Mouse (Mus musculus) layer of hippocampus, adult 18-20 months (tissue): ENCODE results near the gene Pmis2. TPM values are rescaled to one million over a fixed set of nuclear protein-coding genes. Genes with fewer than 3 reads are reported as not detected.

ENCODE experiments used
- DNase-seq, 2 experiments: peaks; one replicate each; pipeline ENCODE4 v3.0.0; 2022; ENCODE audit warnings: low spot score in 2 of 2
- total RNA-seq, 2 experiments: library from RNA; stranded (reverse); gene quantifications; 2 replicates each; pipeline ENCODE4 v1.2.3; 2021

Pmis2 gene
- total RNA-seq, 2 experiments from 2014 or later: not detected

DNA sequence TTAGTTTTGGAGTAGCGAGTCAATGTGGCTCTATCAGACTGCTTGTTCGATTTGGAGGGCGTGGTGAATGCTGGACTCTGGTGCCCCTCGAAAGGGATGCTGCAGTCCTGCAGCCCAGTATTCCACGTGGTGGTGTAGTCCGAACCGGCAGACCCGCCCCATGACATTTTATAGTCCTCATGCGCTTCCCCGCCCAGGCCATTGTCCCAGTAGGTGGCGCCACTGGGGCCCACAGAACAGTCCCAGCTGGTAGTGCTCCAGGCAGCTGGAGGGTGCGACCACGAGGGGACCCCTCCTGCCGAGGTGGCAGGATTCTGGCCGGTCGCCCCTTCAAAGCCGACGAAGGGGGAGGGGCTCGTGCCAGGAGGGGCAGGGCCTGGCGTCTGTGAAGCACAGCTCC is 36.8 kb downstream of the Pmis2 start:
- DNase-seq: no peak

DNA sequence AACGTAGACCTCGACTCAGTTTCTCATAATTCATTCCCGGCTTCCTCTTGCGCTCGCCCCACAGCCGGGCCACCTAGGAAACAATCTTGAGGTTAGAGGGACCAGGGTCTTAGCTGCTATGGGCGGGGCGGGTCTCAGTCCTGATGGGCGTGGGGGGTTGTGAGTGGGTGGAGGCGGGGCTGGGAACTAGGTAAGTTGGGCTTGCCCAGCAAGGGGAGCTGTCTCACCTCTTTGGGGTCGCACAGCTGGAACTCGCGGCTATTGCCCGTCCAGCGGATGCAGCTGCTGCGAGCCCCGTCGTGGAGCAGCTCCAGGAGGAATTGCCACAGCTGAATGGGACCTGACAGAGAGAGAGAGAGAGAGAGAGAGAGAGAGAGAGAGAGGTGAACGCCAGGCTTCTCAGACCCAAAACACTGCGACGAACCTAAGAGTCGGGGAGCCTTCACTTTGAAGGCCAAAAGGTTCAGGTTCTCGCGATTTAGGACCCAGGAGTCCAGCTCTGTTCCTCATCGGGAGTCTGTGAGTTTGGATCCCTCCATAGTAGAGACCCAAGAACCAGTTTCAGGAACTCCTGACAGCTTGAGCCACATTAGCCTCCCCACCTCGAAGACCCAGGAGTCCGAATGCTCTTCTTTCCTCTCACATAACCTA is 37.5 kb downstream of the Pmis2 start:
- no peak for DNase-seq

DNA sequence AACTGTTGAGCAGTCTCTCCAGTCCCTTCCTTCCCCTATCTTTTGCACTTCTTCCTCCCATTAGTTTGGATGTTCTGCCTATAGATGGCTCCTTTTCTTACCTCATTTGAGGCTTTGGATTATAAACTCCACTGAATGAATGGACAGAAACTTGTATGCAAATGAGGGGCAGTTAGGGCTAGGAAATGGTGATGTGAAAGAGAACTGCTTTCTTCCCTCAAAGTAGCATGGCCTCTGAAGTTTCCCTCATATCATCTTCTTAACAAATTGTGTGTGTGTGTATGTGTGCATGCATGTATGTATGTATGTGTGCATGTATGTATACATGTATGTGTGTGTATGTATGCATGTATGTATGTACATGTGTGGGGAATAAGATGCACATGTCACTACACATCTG is 42.4 kb downstream of the Pmis2 start:
- no peak for DNase-seq

DNA sequence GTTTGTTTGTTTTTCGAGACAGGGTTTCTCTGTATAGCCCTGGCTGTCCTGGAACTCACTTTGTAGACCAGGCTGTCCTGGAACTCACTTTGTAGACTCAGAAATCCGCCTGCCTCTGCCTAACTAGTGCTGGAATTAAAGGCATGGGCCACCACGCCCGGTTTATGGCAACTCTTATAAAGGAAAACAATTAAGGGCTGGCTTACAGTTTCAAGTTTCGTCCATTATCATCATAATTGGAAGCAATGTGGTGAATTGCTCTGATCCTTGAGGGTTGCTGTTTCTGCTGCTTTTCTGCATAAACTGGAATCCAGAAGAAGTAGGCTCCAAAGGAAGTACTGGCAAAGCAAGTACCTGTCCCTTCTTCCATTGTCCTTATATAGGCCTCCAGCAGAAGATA is 44.8 kb downstream of the Pmis2 start:
- DNase-seq: no peak

DNA sequence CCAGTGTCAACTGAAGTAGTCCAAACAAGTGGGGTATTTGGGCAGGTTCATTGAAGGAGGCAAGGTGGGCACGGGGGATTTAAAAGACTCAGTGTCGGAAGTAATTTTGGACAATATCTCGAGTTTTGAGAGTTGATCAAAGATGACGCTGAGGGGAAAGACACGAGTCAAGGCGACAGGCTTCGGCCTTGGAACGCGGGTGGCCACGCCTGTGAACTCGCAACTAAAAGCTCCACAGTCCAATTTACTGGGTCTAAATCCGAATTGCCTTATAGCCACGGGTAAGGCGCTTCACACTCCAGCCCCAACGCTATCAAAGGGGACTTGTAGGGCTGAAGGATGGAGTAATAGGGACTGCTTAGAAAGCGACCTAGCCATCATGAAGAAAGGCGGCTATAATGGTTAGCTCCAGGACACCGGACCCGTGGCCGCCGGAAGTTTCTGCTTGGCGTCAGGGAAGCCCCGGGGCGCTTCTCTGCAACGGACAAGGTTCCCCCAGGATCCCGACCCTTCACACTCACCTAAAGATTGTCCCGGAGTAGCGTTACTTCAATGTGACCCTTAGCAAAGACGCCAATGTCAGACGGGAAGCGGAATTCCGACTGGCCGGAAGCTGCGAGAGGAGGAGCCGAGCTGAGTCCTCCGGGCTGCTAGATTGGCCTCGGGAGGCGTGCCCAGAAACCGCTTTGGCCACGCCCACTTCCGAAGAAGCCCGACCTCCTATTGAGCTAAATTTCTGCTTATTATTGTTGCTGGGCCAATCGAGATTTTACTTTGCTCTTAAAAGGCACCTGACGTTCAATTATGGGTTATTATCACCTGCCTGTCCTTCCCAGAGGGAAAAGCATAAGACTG is 45.6 kb downstream of the Pmis2 start, which contains the start of gene Cox6b1:
Cox6b1 (minus strand) TSS at position 622 of the 855 bp plus-strand sequence.
- peak; percentile 76 to 89 for DNase-seq

Other genes starting within 250 kb of the Pmis2 start
- gene Nfkbid, start 249.9 kb downstream of the Pmis2 start, total RNA-seq: 1 to 10 TPM; 3.0 to 4.2 TPM
- 1,000 to 10,000 TPM; 1,425 to 1,440 TPM for gene Aplp1, start 226.1 kb downstream of the Pmis2 start, total RNA-seq
- 10 to 100 TPM; 11.9 to 17.4 TPM for gene Kirrel2, start 213.9 kb downstream of the Pmis2 start, total RNA-seq
- gene Nphs1, start 213.3 kb downstream of the Pmis2 start, total RNA-seq: 1 to 10 TPM in 1 of 2 experiments, under 1 TPM in 1; 0.96 to 1.8 TPM
- gene Prodh2, start 178.0 kb downstream of the Pmis2 start, total RNA-seq: not detected
- 100 to 1,000 TPM in 1 of 2 experiments, 10 to 100 TPM in 1; 97.4 to 108 TPM for gene Arhgap33, start 136.5 kb downstream of the Pmis2 start, total RNA-seq
- gene Hspb6, start 119.4 kb downstream of the Pmis2 start, total RNA-seq: 1 to 10 TPM; 2.6 to 2.9 TPM
- gene Proser3, start 119.3 kb downstream of the Pmis2 start, total RNA-seq: 1 to 10 TPM; 4.4 to 5.2 TPM
- gene Lin37, start 111.8 kb downstream of the Pmis2 start, total RNA-seq: 10 to 100 TPM; 40.8 to 43.2 TPM
- 10 to 100 TPM; 74.6 to 75.2 TPM for gene U2af1l4, start 108.3 kb downstream of the Pmis2 start, total RNA-seq
- 1 to 10 TPM; 9.1 to 9.2 TPM for gene Gm49396, start 108.3 kb downstream of the Pmis2 start, total RNA-seq
- gene Psenen, start 108.0 kb downstream of the Pmis2 start, total RNA-seq: 10 to 100 TPM; 89.3 to 91.7 TPM
- 1 to 10 TPM; 4.9 to 6.4 TPM for gene Igflr1, start 106.2 kb downstream of the Pmis2 start, total RNA-seq
- gene Kmt2b, start 82.9 kb downstream of the Pmis2 start, total RNA-seq: 10 to 100 TPM; 45.3 to 47.8 TPM
- not detected for gene Zbtb32, start 72.7 kb downstream of the Pmis2 start, total RNA-seq
- gene Upk1a, start 58.8 kb downstream of the Pmis2 start, total RNA-seq: under 1 TPM; 0.38 to 0.45 TPM
- gene Cox6b1, start 45.5 kb downstream of the Pmis2 start, total RNA-seq: 100 to 1,000 TPM; 599 to 606 TPM
- gene Etv2, start 35.8 kb downstream of the Pmis2 start, total RNA-seq: not detected
- gene Rbm42, start 21.3 kb downstream of the Pmis2 start, total RNA-seq: 10 to 100 TPM; 79.0 to 82.6 TPM
- gene Haus5, start 6.6 kb downstream of the Pmis2 start, total RNA-seq: 1 to 10 TPM; 4.6 to 5.4 TPM
- gene 2200002J24Rik, start 27.3 kb upstream of the Pmis2 start, total RNA-seq: not detected
- gene Atp4a, start 40.6 kb upstream of the Pmis2 start, total RNA-seq: under 1 TPM; 0.22 to 0.36 TPM
- 100 to 1,000 TPM; 109 TPM for gene Tmem147, start 57.9 kb upstream of the Pmis2 start, total RNA-seq
- not detected for gene Gapdhs, start 72.1 kb upstream of the Pmis2 start, total RNA-seq
- gene Sbsn, start 79.9 kb upstream of the Pmis2 start, total RNA-seq: 10 to 100 TPM in 1 of 2 experiments, 1 to 10 TPM in 1; 6.9 to 10.1 TPM
- 1 to 10 TPM; 1.1 to 1.8 TPM for gene Dmkn, start 92.2 kb upstream of the Pmis2 start, total RNA-seq
- gene Krtdap, start 116.3 kb upstream of the Pmis2 start, total RNA-seq: not detected
- not detected for gene Ffar2, start 152.2 kb upstream of the Pmis2 start, total RNA-seq
- gene Ffar3, start 184.6 kb upstream of the Pmis2 start, total RNA-seq: not detected
- gene Ffar1, start 190.0 kb upstream of the Pmis2 start, total RNA-seq: not detected
- not detected for gene Cd22, start 208.7 kb upstream of the Pmis2 start, total RNA-seq
- gene Mag, start 243.3 kb upstream of the Pmis2 start, total RNA-seq: 100 to 1,000 TPM; 155 to 176 TPM